8 mouse cellular contexts compared by ENCODE assay signal in genomic region chr4:121016928-121017657, GRCm38 (mm10). TPM values are rescaled to one million over a fixed set of nuclear protein-coding genes. Genes with fewer than 3 reads are reported as not detected.
DNase-seq lines count a peak whose midpoint lies in the region; ATAC-seq and TF ChIP-seq lines count a peak whose summit lies in the region.

Gene Smap2, minus strand, starts transcription at chr4:121017247.

- peak; percentile 89 for ATAC-seq in CD4-positive, CD25-positive, alpha-beta regulatory T cell, adult 4 months
- peak; percentile 97 for ATAC-seq in heart, embryonic 15.5 days (replicated peaks; ENCODE audit: insufficient number of reproducible peaks, insufficient read depth, low FRiP score, low read depth)
- ATAC-seq in liver, embryonic 14.5 days (ENCODE audit: insufficient read depth): peak; percentile 87
- ATAC-seq in neural tube, embryonic 11.5 days (ENCODE audit: insufficient read depth, low FRiP score, low TSS enrichment): peak; percentile 96
- ATAC-seq in stomach, postnatal 0 days (ENCODE audit: low FRiP score, low TSS enrichment): peak; percentile 99

- DNase-seq in c-Kit-negative CD71-positive TER-119-positive erythroid progenitor cells, embryonic 14.5 days (ENCODE audit: low read depth, low spot score): peak; percentile 99
- DNase-seq in forebrain, embryonic 10.5 days (ENCODE audit: extremely low spot score, low spot score): peak; percentile 99
- peak; percentile 99 for DNase-seq in kidney, postnatal 25 days
- peak; percentile 95 to 97 (median 96) for DNase-seq in liver, embryonic 14.5 days (ENCODE audit: low read depth in 3 of 3, low spot score in 3 of 3)
- peak; percentile 100 for DNase-seq in neural tube, embryonic 11.5 days (ENCODE audit: low spot score)
- peak; percentile 99 for DNase-seq in stomach, postnatal 0 days (ENCODE audit: low spot score)

- no peaks in the 10 kb centered on the region for H3K36me3 ChIP-seq in forebrain, embryonic 10.5 days (replicated peaks)
- H3K36me3 ChIP-seq in heart, embryonic 15.5 days: no peaks in the 10 kb centered on the region
- no peaks in the 10 kb centered on the region for H3K36me3 ChIP-seq in liver, embryonic 14.5 days (replicated peaks; ENCODE audit: control insufficient read depth, insufficient read depth, low read depth)
- no peaks in the 10 kb centered on the region for H3K36me3 ChIP-seq in neural tube, embryonic 11.5 days (ENCODE audit: control insufficient read depth, insufficient read depth, low read length)
- no peaks in the 10 kb centered on the region for H3K36me3 ChIP-seq in stomach, postnatal 0 days (ENCODE audit: control insufficient read depth, insufficient read depth, low read length)

- no peaks in the 10 kb centered on the region for H3K27me3 ChIP-seq in forebrain, embryonic 10.5 days (ENCODE audit: poor library complexity, severe bottlenecking)
- no peaks in the 10 kb centered on the region for H3K27me3 ChIP-seq in heart, embryonic 15.5 days
- no peaks in the 10 kb centered on the region for H3K27me3 ChIP-seq in liver, embryonic 14.5 days (ENCODE audit: control insufficient read depth, insufficient read depth, low read length)
- no peaks in the 10 kb centered on the region for H3K27me3 ChIP-seq in neural tube, embryonic 11.5 days (ENCODE audit: control insufficient read depth, insufficient read depth, low read length)
- no peaks in the 10 kb centered on the region for H3K27me3 ChIP-seq in stomach, postnatal 0 days (ENCODE audit: control insufficient read depth, insufficient read depth, low read length)

- WGBS in forebrain, embryonic 10.5 days: under 1% methylated on average over 48 of the region's 48 CpGs
- WGBS in heart, embryonic 15.5 days: 1% methylated on average over 43 of the region's 48 CpGs
- under 1% methylated on average over 48 of the region's 48 CpGs for WGBS in liver, embryonic 14.5 days (ENCODE audit: insufficient replicate concordance)
- WGBS in neural tube, embryonic 11.5 days: 1% methylated on average over 37 of the region's 48 CpGs
- WGBS in stomach, postnatal 0 days: 0% methylated on average over 35 of the region's 48 CpGs

- peak within 1 kb of the TSS; percentile 90 for H3K27ac ChIP-seq in forebrain, embryonic 10.5 days
- peak within 1 kb of the TSS; percentile 78 for H3K27ac ChIP-seq in heart, embryonic 15.5 days
- H3K27ac ChIP-seq in liver, embryonic 14.5 days: peak within 1 kb of the TSS; percentile 87
- H3K27ac ChIP-seq in neural tube, embryonic 11.5 days (ENCODE audit: low read depth, low read length): peak within 1 kb of the TSS; percentile 79
- peak within 1 kb of the TSS; percentile 85 for H3K27ac ChIP-seq in stomach, postnatal 0 days (replicated peaks)

- peak within 1 kb of the TSS; percentile 94 for H3K9ac ChIP-seq in heart, embryonic 15.5 days
- H3K9ac ChIP-seq in liver, embryonic 14.5 days (replicated peaks): peak within 1 kb of the TSS; percentile 98
- peak within 1 kb of the TSS; percentile 82 for H3K9ac ChIP-seq in neural tube, embryonic 11.5 days (ENCODE audit: low read length)
- peak within 1 kb of the TSS; percentile 91 for H3K9ac ChIP-seq in stomach, postnatal 0 days (ENCODE audit: low read length)

- TF ChIP-seq CTCF in liver, embryonic 14.5 days (IDR thresholded peaks at IDR 0.05; ENCODE audit: low read depth): peak; percentile 67
- TF ChIP-seq CTCF in stomach, postnatal 0 days (IDR thresholded peaks at IDR 0.05; ENCODE audit: low read depth): peak; percentile 69

- no peak for TF ChIP-seq EP300 in liver, embryonic 14.5 days (IDR thresholded peaks at IDR 0.05; ENCODE audit: low read depth)
- no peak for TF ChIP-seq EP300 in stomach, postnatal 0 days (optimal IDR thresholded peaks at IDR 0.05)

- peak within 1 kb of the TSS; percentile 97 for H3K4me3 ChIP-seq in forebrain, embryonic 10.5 days
- peak within 1 kb of the TSS; percentile 99 for H3K4me3 ChIP-seq in heart, embryonic 15.5 days
- H3K4me3 ChIP-seq in liver, embryonic 14.5 days (ENCODE audit: insufficient read depth in 1 of 2, low read depth in 2 of 2, low read length in 2 of 2): peak within 1 kb of the TSS; percentile 81 to 95
- peak within 1 kb of the TSS; percentile 91 for H3K4me3 ChIP-seq in neural tube, embryonic 11.5 days (ENCODE audit: low read depth, low read length)
- peak within 1 kb of the TSS; percentile 96 for H3K4me3 ChIP-seq in stomach, postnatal 0 days (ENCODE audit: low read depth, low read length)

- no peaks in the 10 kb centered on the region for H3K9me3 ChIP-seq in forebrain, embryonic 10.5 days
- no peaks in the 10 kb centered on the region for H3K9me3 ChIP-seq in heart, embryonic 15.5 days (replicated peaks)
- H3K9me3 ChIP-seq in liver, embryonic 14.5 days (ENCODE audit: control insufficient read depth, low read length): no peaks in the 10 kb centered on the region
- H3K9me3 ChIP-seq in neural tube, embryonic 11.5 days (ENCODE audit: control insufficient read depth, low read length): no peaks in the 10 kb centered on the region
- no peaks in the 10 kb centered on the region for H3K9me3 ChIP-seq in stomach, postnatal 0 days (ENCODE audit: control insufficient read depth, low read length)

- peaks cover 31% of the 10 kb centered on the region for H3K4me1 ChIP-seq in forebrain, embryonic 10.5 days
- H3K4me1 ChIP-seq in heart, embryonic 15.5 days (replicated peaks): peaks cover 41% of the 10 kb centered on the region
- H3K4me1 ChIP-seq in liver, embryonic 14.5 days (replicated peaks; ENCODE audit: control insufficient read depth in 2 of 2, insufficient read depth in 2 of 2, low read length in 1 of 2): peaks cover 35 to 48% of the 10 kb centered on the region in 2 experiments
- H3K4me1 ChIP-seq in neural tube, embryonic 11.5 days (ENCODE audit: control insufficient read depth, insufficient read depth, low read length): peaks cover 7% of the 10 kb centered on the region
- H3K4me1 ChIP-seq in stomach, postnatal 0 days (replicated peaks; ENCODE audit: control insufficient read depth, insufficient read depth): no peaks in the 10 kb centered on the region

- peak within 1 kb of the TSS; percentile 95 for H3K4me2 ChIP-seq in heart, embryonic 15.5 days
- H3K4me2 ChIP-seq in liver, embryonic 14.5 days (ENCODE audit: low read depth): peak within 1 kb of the TSS; percentile 74
- H3K4me2 ChIP-seq in neural tube, embryonic 11.5 days (ENCODE audit: low read depth): peak within 1 kb of the TSS; percentile 94
- peak within 1 kb of the TSS; percentile 95 for H3K4me2 ChIP-seq in stomach, postnatal 0 days (replicated peaks; ENCODE audit: low read depth)

RNA-seq across cellular contexts. Expression of gene Smap2, which starts in this region (rescaled TPM):
- 10 to 100 TPM; 34.0 to 37.4 TPM for polyA plus RNA-seq in CD4-positive, CD25-positive, alpha-beta regulatory T cell, adult 4 months (2017; shearing (Covaris generic))
- polyA plus RNA-seq in forebrain, embryonic 10.5 days (2016; fragmentation: Nextera tagmentation; extraction: Ambion mirVana): 11.3 and 13.5 TPM in 2 replicates
- 10.0 and 12.8 TPM in 2 replicates for polyA plus RNA-seq in heart, embryonic 15.5 days (2015; fragmentation: Nextera tagmentation; extraction: Ambion mirVana)
- polyA plus RNA-seq in liver, embryonic 14.5 days (2012; rRNA removed): 15.4 and 17.0 TPM in 2 replicates
- 19.6 and 22.1 TPM in 2 replicates for polyA plus RNA-seq in liver, embryonic 14.5 days (2014; fragmentation: Nextera tagmentation; extraction: Ambion mirVana)
- 22.5 and 24.7 TPM in 2 replicates for polyA plus RNA-seq in neural tube, embryonic 11.5 days (2014; fragmentation: Nextera tagmentation; extraction: Ambion mirVana)
- 16.1 and 17.3 TPM in 2 replicates for polyA plus RNA-seq in stomach, postnatal 0 days (2015; fragmentation: Nextera tagmentation; extraction: Ambion mirVana)

Comparison
In these comparisons a context has a peak if more than half of its experiments do, and no peak if none do; other contexts are left out.
1. Peak in every context shown above with its lines: DNase-seq, ATAC-seq, H3K4me3 ChIP-seq and H3K27ac ChIP-seq.